Mouse (Mus musculus) neutrophil, adult 5-6 weeks (primary cell): ENCODE results near the gene Gm11639. TPM values are rescaled to one million over a fixed set of nuclear protein-coding genes. Genes with fewer than 3 reads are reported as not detected.

ENCODE experiments used
- total RNA-seq: library from RNA; stranded (forward); fragments of 200-1000 nt; gene quantifications from 2 replicates; pipeline ENCODE4 v1.2.3, GENCODE M21; 2017

Gene Gm11639
- total RNA-seq, 1 experiment from 2014 or later, result under 0.01 TPM

Other genes with a start within 250 kb of the Gm11639 start
- 66.1 and 71.3 TPM in 2 replicates for gene Kansl1, start 216.8 kb upstream of the Gm11639 start, total RNA-seq
- gene Cdc27, start 135.1 kb upstream of the Gm11639 start, total RNA-seq, result 28.5 and 39.0 TPM in 2 replicates
- gene Myl4, start 135.0 kb upstream of the Gm11639 start, total RNA-seq, result 3.8 and 5.7 TPM in 2 replicates
- gene Itgb3, start 77.7 kb upstream of the Gm11639 start, total RNA-seq, result 27.5 and 29.2 TPM in 2 replicates